Mouse (Mus musculus) stomach, postnatal 0 days (tissue): Measurements from ENCODE around the gene Tbc1d9b. TPM values are rescaled to one million over a fixed set of nuclear protein-coding genes. Genes with fewer than 3 reads are reported as not detected.
"Not testable (repeated sequence)": the region's sequence is repeated elsewhere in the genome, so short reads cannot be mapped to it uniquely, and the experiment has no call there.

Source experiments
- ATAC-seq: fragments of 200-750 bp; cut with Nextera tagmentation; 2 replicates; pipeline ENCODE4 v1.8.0; 2017; ENCODE audit not compliant: low FRiP score, low TSS enrichment
- DNase-seq: peaks from one replicate; pipeline ENCODE4 v3.0.0-alpha.2; 2016; ENCODE audit warnings: low spot score
- H3K27ac ChIP-seq: fragments of 300-500 bp; sonication (generic); replicated peaks from 2 replicates; pipeline ENCODE4 v1.5.1; 2014; ENCODE audit warnings: mild to moderate bottlenecking, control low read depth
- H3K27me3 ChIP-seq: fragments of 300-500 bp; sonication (generic); 2 replicates; pipeline ENCODE4 v1.6.1; 2014; ENCODE audit warnings: low read length; ENCODE audit not compliant: control insufficient read depth, insufficient read depth
- H3K36me3 ChIP-seq: fragments of 300-500 bp; sonication (generic); 2 replicates; pipeline ENCODE4 v1.6.1; 2014; ENCODE audit warnings: low read length, mixed read lengths; ENCODE audit not compliant: control insufficient read depth, insufficient read depth
- H3K4me1 ChIP-seq: fragments of 300-500 bp; sonication (generic); replicated peaks from 2 replicates; pipeline ENCODE4 v1.6.1; 2014; ENCODE audit warnings: antibody characterized with exemption; ENCODE audit not compliant: control insufficient read depth, insufficient read depth
- H3K4me2 ChIP-seq: fragments of 300-500 bp; sonication (generic); replicated peaks from 2 replicates; pipeline ENCODE4 v1.6.1; 2014; ENCODE audit warnings: low read depth, mild to moderate bottlenecking, control low read depth, moderate library complexity
- H3K4me3 ChIP-seq: fragments of 300-500 bp; sonication (generic); 2 replicates; pipeline ENCODE4 v1.5.1; 2014; ENCODE audit warnings: low read depth, low read length, control low read depth
- H3K9ac ChIP-seq: fragments of 300-500 bp; sonication (generic); 2 replicates; pipeline ENCODE4 v1.6.1; 2014; ENCODE audit warnings: mild to moderate bottlenecking, low read length, control low read depth, mixed read lengths
- H3K9me3 ChIP-seq: fragments of 300-500 bp; sonication (generic); 2 replicates; pipeline ENCODE4 v1.6.1; 2016; ENCODE audit warnings: low read length; ENCODE audit not compliant: control insufficient read depth
- CTCF ChIP-seq: IDR thresholded peaks from 2 replicates; pipeline ENCODE4 v1.5.1; 2016; ENCODE audit warnings: antibody characterized with exemption, low read depth, mild to moderate bottlenecking, moderate library complexity
- EP300 ChIP-seq: optimal IDR thresholded peaks from 2 replicates; pipeline ENCODE3; 2016; ENCODE audit warnings: antibody characterized with exemption
- WGBS: fragments of 180-500 bp; shearing (Covaris S2); extraction: QIAGEN DNeasy Blood & Tissue Kit; methylation state at CpG from one replicate; pipeline ENCODE4 v1.1.7; 2014; 5-methylcytosine and 5-hydroxymethylcytosine counted together
- polyA plus RNA-seq: library from polyadenylated mRNA; unstranded; fragments of >200 nt; fragmentation: Nextera tagmentation; extraction: Ambion mirVana; gene quantifications from 2 replicates; pipeline ENCODE4 v1.2.1, GENCODE M21; 2015

The Tbc1d9b gene
- polyA plus RNA-seq, 1 experiment from 2014 or later: 13.9 TPM

DNA sequence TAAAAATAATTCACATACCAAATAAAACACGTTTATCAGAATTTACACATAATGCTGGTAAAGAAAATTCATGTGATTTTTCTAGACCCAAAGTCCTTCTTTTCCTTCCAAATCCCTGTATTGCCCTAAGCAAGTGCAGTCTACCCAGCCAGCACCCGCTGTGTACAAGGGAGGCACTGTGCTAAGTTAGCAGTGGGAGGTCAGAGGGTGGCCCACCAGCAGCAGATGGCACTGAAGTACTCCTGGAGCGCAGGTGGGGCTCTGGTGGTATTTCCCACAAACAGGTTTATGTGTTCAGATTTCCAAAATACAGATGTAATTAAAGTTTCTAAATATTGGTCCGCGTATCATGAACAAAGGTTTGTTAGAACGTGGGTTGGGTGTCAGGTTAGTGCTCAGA, 34.1 kb upstream of the Tbc1d9b start:
- H3K4me2 ChIP-seq: no peak overlapping the region
- ATAC-seq: no peak
- no peaks in the 10 kb centered on the region for H3K27me3 ChIP-seq
- no peak for TF ChIP-seq CTCF
- TF ChIP-seq EP300: no peak
- H3K9me3 ChIP-seq: no peaks in the 10 kb centered on the region
- no peak overlapping the region for H3K4me3 ChIP-seq
- no peak for DNase-seq
- H3K9ac ChIP-seq: no peak overlapping the region
- H3K36me3 ChIP-seq: no peaks in the 10 kb centered on the region
- no peak overlapping the region for H3K27ac ChIP-seq
- 96% methylated on average over 6 of the region's 6 CpGs for WGBS
- no peaks in the 10 kb centered on the region for H3K4me1 ChIP-seq

DNA sequence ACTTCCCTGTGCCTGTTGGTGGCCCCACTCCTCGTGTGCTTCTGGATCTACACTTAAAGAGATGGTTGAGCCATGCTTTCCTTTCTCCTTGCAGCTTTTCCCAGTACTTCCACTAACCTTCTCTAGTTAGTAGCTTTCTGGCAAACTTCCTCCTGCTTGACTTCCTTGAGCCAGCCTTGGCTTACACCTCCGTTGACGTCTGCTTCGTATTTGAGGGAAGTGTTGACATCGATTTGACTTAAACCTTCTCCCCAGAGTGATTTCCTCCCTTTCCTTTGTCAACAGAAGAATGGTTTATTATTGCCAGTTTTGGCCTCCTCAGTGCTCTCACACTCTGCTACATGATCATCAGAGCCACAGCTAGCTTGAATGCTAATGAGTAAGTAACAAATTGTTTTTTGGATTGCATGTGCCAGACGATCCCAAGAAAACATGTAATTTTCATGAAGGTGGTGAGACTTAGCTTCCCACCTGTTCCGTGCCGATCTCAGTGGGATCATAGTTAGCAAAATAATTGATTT, 32.2 kb upstream of the Tbc1d9b start:
- Histone ChIP-seq H3K4me2 (no peak overlapping the region), H3K36me3 (no peaks in the 10 kb centered on the region), H3K9me3 (no peaks in the 10 kb centered on the region), H3K4me1 (no peaks in the 10 kb centered on the region), H3K27me3 (no peaks in the 10 kb centered on the region), H3K4me3 (no peak overlapping the region), H3K27ac (no peak overlapping the region), H3K9ac (no peak overlapping the region)
- 79% methylated on average over 8 of the region's 8 CpGs for WGBS
- no peak for DNase-seq
- TF ChIP-seq EP300 (no peak), CTCF (no peak)
- ATAC-seq: no peak

DNA sequence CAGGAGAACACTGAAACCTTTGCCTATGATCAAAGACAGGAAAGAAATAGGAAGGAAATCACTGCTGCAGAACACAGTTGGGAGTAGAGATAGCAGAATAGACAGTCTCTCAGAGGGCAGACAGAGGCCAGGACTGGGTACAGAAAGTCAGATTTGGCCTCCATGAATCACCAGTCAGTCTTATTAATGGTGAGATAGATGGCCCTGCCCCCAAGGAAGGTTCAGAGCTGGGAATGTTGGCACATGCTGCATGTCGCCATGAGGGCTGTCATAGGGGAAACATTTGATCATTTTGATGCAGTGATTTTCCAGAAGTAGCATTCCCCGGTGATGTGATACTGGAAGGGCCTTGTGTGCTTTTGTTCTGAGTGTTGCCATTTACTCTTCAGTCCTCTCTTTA, 31.5 kb upstream of the Tbc1d9b start:
- ATAC-seq (no peak), DNase-seq (no peak)
- H3K36me3 ChIP-seq: no peaks in the 10 kb centered on the region
- no peaks in the 10 kb centered on the region for H3K4me1 ChIP-seq
- no peak overlapping the region for H3K9ac ChIP-seq
- no peak for TF ChIP-seq CTCF
- no peak for TF ChIP-seq EP300
- no peaks in the 10 kb centered on the region for H3K27me3 ChIP-seq
- H3K27ac ChIP-seq: no peak overlapping the region
- H3K4me3 ChIP-seq: no peak overlapping the region
- H3K9me3 ChIP-seq: no peaks in the 10 kb centered on the region
- H3K4me2 ChIP-seq: no peak overlapping the region
- WGBS: 77% methylated on average over 2 of the region's 2 CpGs

DNA sequence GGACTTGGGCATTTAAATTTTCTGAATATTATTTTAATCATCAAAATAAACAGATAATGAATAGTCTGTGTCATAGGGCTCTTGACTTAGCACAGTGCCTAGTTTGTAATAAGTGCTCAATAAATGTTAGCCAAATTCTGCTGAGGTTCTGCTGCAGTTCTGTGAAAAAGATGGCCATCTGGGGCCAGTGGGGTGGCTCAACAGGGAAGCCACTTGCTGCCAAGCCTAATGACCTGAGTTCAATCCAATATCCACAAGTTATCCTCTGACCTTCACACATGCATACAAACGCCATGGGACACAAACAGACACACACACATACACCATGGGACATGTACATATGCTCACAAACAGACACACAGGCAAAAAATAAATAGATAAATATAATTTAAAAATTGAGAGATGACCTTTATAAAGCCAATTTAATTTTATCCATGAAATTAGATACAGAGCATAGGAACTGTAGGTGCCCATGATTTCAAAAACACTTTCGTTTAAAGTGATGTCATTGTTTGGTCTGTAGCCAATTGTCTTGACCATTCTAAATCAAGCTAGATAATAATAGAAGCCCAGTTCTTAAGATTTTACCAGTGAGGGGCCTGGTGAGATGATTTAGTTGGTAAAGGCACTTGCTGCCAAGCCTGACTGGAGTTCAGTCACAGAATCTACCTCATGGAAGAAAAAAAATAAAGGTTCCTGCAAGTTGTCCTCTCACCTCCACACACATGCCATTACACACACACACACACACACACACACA, 30.5 kb upstream of the Tbc1d9b start:
- WGBS: 79% methylated on average over 2 of the region's 2 CpGs
- no peaks in the 10 kb centered on the region for H3K4me1 ChIP-seq
- H3K9me3 ChIP-seq: no peaks in the 10 kb centered on the region
- H3K36me3 ChIP-seq: no peaks in the 10 kb centered on the region
- TF ChIP-seq CTCF (no peak), EP300 (no peak)
- H3K4me3 ChIP-seq: no peak overlapping the region
- H3K27ac ChIP-seq: no peak overlapping the region
- no peak overlapping the region for H3K9ac ChIP-seq
- ATAC-seq (no peak), DNase-seq (no peak)
- H3K4me2 ChIP-seq: no peak overlapping the region
- no peaks in the 10 kb centered on the region for H3K27me3 ChIP-seq

DNA sequence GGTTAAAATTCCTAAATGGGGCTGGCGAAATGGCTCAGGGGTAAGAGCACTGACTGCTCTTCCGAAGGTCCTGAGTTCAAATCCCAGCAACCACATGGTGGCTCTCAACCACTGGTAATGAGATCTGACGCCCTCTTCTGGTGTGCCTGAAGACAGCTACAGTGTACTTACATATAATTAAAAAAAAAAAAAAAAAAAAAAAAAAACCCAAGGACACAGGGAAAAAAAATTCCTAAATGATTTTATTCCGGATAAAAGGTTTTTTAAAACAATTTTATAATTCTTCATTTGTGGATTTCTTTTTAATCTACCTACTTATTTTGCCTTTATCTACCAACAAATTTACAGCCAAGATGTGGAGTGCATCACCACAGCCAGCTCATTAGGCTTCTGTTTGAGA, 29.2 kb upstream of the Tbc1d9b start:
- not testable (repeated sequence) for H3K9me3 ChIP-seq, H3K4me2 ChIP-seq, H3K27me3 ChIP-seq, H3K4me1 ChIP-seq, H3K4me3 ChIP-seq, DNase-seq, H3K9ac ChIP-seq, H3K27ac ChIP-seq, H3K36me3 ChIP-seq, ATAC-seq
- WGBS: 90% methylated on average over 4 of the region's 4 CpGs

DNA sequence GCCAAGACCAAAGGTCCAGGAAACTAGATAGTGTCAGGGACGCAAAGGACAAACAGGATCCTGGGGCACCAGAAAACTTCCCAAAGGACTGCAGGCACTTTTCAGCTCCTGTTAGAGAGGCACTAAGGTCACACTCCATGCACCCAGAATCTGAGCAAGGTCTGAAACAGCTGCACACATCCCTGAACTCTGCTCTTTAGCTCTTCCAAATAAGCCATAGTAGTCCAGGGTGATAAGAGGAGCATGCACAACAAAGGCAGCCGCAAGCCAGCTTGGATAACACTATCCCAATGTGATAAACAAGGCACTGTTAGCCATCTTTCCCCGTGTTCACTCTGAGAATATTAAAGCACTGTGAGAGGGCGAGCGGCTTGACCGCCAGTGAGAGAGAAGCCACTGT, 27.2 kb upstream of the Tbc1d9b start:
- Histone ChIP-seq H3K27ac (no peak overlapping the region), H3K9ac (no peak overlapping the region), H3K27me3 (no peaks in the 10 kb centered on the region), H3K36me3 (no peaks in the 10 kb centered on the region), H3K4me3 (no peak overlapping the region), H3K9me3 (no peaks in the 10 kb centered on the region), H3K4me2 (no peak overlapping the region), H3K4me1 (no peaks in the 10 kb centered on the region)
- WGBS: 88% methylated on average over 6 of the region's 6 CpGs
- DNase-seq (no peak), ATAC-seq (no peak)
- TF ChIP-seq CTCF (no peak), EP300 (no peak)
